Mouse (Mus musculus) MEL (cell line): ENCODE results near the gene Taf1c. TPM values are rescaled to one million over a fixed set of nuclear protein-coding genes. Genes with fewer than 3 reads are reported as not detected.

Source experiments
- DNase-seq: peaks from one replicate; pipeline ENCODE4 v3.0.0; 2011; ENCODE audit warnings: low read depth, low spot score
- H3K27ac ChIP-seq: 2 replicates; pipeline ENCODE4 v1.5.1; 2012; ENCODE audit warnings: low read depth, mild to moderate bottlenecking, control low read depth, low read length, moderate library complexity; ENCODE audit not compliant: control insufficient read depth
- H3K27me3 ChIP-seq, 2 experiments: fragments of 150-350 bp in 1 of 2; sonication (generic) in 1 of 2; 2 replicates each; pipeline ENCODE4 v1.6.1; 2012; ENCODE audit warnings: low read length in 2 of 2, mild to moderate bottlenecking in 2 of 2, improper control_type of control experiment in 1 of 2, moderate library complexity in 1 of 2; ENCODE audit not compliant: insufficient read depth in 2 of 2, control insufficient read depth in 1 of 2
- H3K36me3 ChIP-seq, 2 experiments: 2 replicates each; pipeline ENCODE4 v1.6.1; 2012 to 2014; ENCODE audit warnings: low read length in 2 of 2, improper control_type of control experiment in 1 of 2, inconsistent platforms in 1 of 2, mild to moderate bottlenecking in 1 of 2; ENCODE audit not compliant: insufficient read depth in 2 of 2, control insufficient read depth in 1 of 2
- H3K4me1 ChIP-seq, 2 experiments: fragments of 150-350 bp in 1 of 2; sonication (generic) in 1 of 2; 2 replicates each; pipeline ENCODE4 v1.6.1; 2012; ENCODE audit warnings: low read length in 2 of 2, improper control_type of control experiment in 1 of 2, mild to moderate bottlenecking in 1 of 2; ENCODE audit not compliant: insufficient read depth in 2 of 2, control insufficient read depth in 1 of 2
- H3K4me3 ChIP-seq, 2 experiments: fragments of 150-350 bp in 1 of 2; sonication (generic) in 1 of 2; 2 replicates each; pipeline ENCODE4 v1.5.1; 2012; ENCODE audit warnings: low read depth in 2 of 2, low read length in 2 of 2, mild to moderate bottlenecking in 2 of 2, moderate library complexity in 2 of 2, control low read depth in 1 of 2, improper control_type of control experiment in 1 of 2; ENCODE audit not compliant: control insufficient read depth in 1 of 2, insufficient read depth in 1 of 2
- H3K79me2 ChIP-seq: 2 replicates; pipeline ENCODE4 v1.6.1; 2012; ENCODE audit warnings: mild to moderate bottlenecking, low read length, moderate library complexity; ENCODE audit not compliant: control insufficient read depth, poor library complexity, insufficient read depth
- H3K9ac ChIP-seq: 2 replicates; pipeline ENCODE4 v1.6.1; 2012; ENCODE audit warnings: low read depth, mild to moderate bottlenecking, control low read depth, low read length, moderate library complexity; ENCODE audit not compliant: control insufficient read depth, poor library complexity, severe bottlenecking
- H3K9me3 ChIP-seq: fragments of 150-350 bp; sonication (generic); replicated peaks from 2 replicates; pipeline ENCODE4 v1.6.1; 2012; ENCODE audit warnings: mild to moderate bottlenecking, low read length, improper control_type of control experiment, moderate library complexity; ENCODE audit not compliant: insufficient read depth
- BHLHE40 ChIP-seq: IDR thresholded peaks from 2 replicates; pipeline ENCODE4 v1.6.1; 2012; ENCODE audit warnings: low read depth, mild to moderate bottlenecking, inconsistent platforms, low read length, improper control_type of control experiment, borderline replicate concordance
- CHD2 ChIP-seq: IDR thresholded peaks from 2 replicates; pipeline ENCODE4 v1.6.1; 2011; ENCODE audit warnings: low read length, improper control_type of control experiment
- CTCF ChIP-seq, 3 experiments: IDR thresholded peaks in 2 of 3; conservative IDR thresholded peaks in 1 of 3; 2 replicates each; pipeline ENCODE4 v1.5.1; 2011 to 2012; ENCODE audit warnings: low read length in 3 of 3, low read depth in 2 of 3, mild to moderate bottlenecking in 2 of 3, improper control_type of control experiment in 1 of 3, inconsistent platforms in 1 of 3, mixed read lengths in 1 of 3, moderate library complexity in 1 of 3; ENCODE audit not compliant: control insufficient read depth in 1 of 3, insufficient read depth in 1 of 3, poor library complexity in 1 of 3, severe bottlenecking in 1 of 3
- ELF1 ChIP-seq: IDR thresholded peaks from 2 replicates; pipeline ENCODE4 v1.6.1; 2014; ENCODE audit warnings: low read depth, mild to moderate bottlenecking, inconsistent platforms, low read length, improper control_type of control experiment, moderate library complexity
- EP300 ChIP-seq, 2 experiments: IDR thresholded peaks; 2 replicates each; pipeline ENCODE4 v1.6.1; 2011; ENCODE audit warnings: improper control_type of control experiment in 2 of 2, low read length in 2 of 2, low read depth in 1 of 2, mild to moderate bottlenecking in 1 of 2
- ETS1 ChIP-seq: IDR thresholded peaks from 2 replicates; pipeline ENCODE4 v1.6.1; 2012; ENCODE audit warnings: low read depth, mild to moderate bottlenecking, inconsistent platforms, low read length, improper control_type of control experiment, moderate library complexity
- GABPA ChIP-seq: IDR thresholded peaks from 2 replicates; pipeline ENCODE4 v1.6.1; 2012; ENCODE audit warnings: low read depth, mild to moderate bottlenecking, inconsistent platforms, low read length, improper control_type of control experiment, moderate library complexity
- GATA1 ChIP-seq: IDR thresholded peaks from 2 replicates; pipeline ENCODE4 v1.6.1; 2011; ENCODE audit warnings: low read depth, low read length, improper control_type of control experiment
- KAT2A ChIP-seq: conservative IDR thresholded peaks from 2 replicates; pipeline ENCODE4 v1.6.1; 2012; ENCODE audit warnings: low read depth, low read length, improper control_type of control experiment, inconsistent platforms
- MAZ ChIP-seq: IDR thresholded peaks from 2 replicates; pipeline ENCODE4 v1.6.1; 2012; ENCODE audit warnings: low read depth, mild to moderate bottlenecking, inconsistent platforms, low read length, improper control_type of control experiment
- MEF2A ChIP-seq: IDR thresholded peaks from 2 replicates; pipeline ENCODE4 v1.6.1; 2014; ENCODE audit warnings: low read depth, mild to moderate bottlenecking, inconsistent platforms, low read length, improper control_type of control experiment; ENCODE audit not compliant: poor library complexity, insufficient replicate concordance, severe bottlenecking; ENCODE audit errors: extremely low read depth
- MYC ChIP-seq: IDR thresholded peaks from 2 replicates; pipeline ENCODE4 v1.6.1; 2011; ENCODE audit warnings: low read depth, mild to moderate bottlenecking, low read length, improper control_type of control experiment, moderate library complexity
- NRF1 ChIP-seq: IDR thresholded peaks from 2 replicates; pipeline ENCODE4 v1.6.1; 2014; ENCODE audit warnings: low read depth, mild to moderate bottlenecking, inconsistent platforms, low read length, improper control_type of control experiment, moderate library complexity; ENCODE audit not compliant: poor library complexity, insufficient read depth, severe bottlenecking
- POLR2A ChIP-seq, 2 experiments: IDR thresholded peaks; 2 replicates each; pipeline ENCODE4 v1.6.1; 2011 to 2012; ENCODE audit warnings: low read length in 2 of 2, mild to moderate bottlenecking in 2 of 2, control low read depth in 1 of 2, improper control_type of control experiment in 1 of 2, low read depth in 1 of 2, moderate library complexity in 1 of 2; ENCODE audit not compliant: control insufficient read depth in 1 of 2, insufficient read depth in 1 of 2, poor library complexity in 1 of 2
- POLR2AphosphoS5 ChIP-seq: IDR thresholded peaks from 2 replicates; pipeline ENCODE4 v1.6.1; 2012; ENCODE audit warnings: low read depth, borderline replicate concordance, mild to moderate bottlenecking, inconsistent platforms, low read length, moderate library complexity, mixed read lengths
- RCOR1 ChIP-seq: IDR thresholded peaks from 2 replicates; pipeline ENCODE4 v1.6.1; 2012; ENCODE audit warnings: low read depth, mild to moderate bottlenecking, inconsistent platforms, low read length, improper control_type of control experiment
- SIN3A ChIP-seq: IDR thresholded peaks from 2 replicates; pipeline ENCODE4 v1.6.1; 2012; ENCODE audit warnings: low read length, improper control_type of control experiment, inconsistent platforms
- SMC3 ChIP-seq: IDR thresholded peaks from 2 replicates; pipeline ENCODE4 v1.6.1; 2011; ENCODE audit warnings: low read depth, low read length, improper control_type of control experiment
- TAL1 ChIP-seq: IDR thresholded peaks from 2 replicates; pipeline ENCODE4 v1.6.1; 2012; ENCODE audit warnings: mild to moderate bottlenecking, inconsistent platforms, low read length, moderate library complexity, mixed read lengths
- TBP ChIP-seq: IDR thresholded peaks from 2 replicates; pipeline ENCODE4 v1.8.0; 2011; ENCODE audit warnings: low read depth, low read length, improper control_type of control experiment
- USF1 ChIP-seq: IDR thresholded peaks from 2 replicates; pipeline ENCODE4 v1.6.1; 2014; ENCODE audit warnings: low read depth, mild to moderate bottlenecking, inconsistent platforms, low read length, improper control_type of control experiment, moderate library complexity
- USF2 ChIP-seq, 2 experiments: IDR thresholded peaks; 2 replicates each; pipeline ENCODE4 v1.6.1; 2011 to 2012; ENCODE audit warnings: improper control_type of control experiment in 2 of 2, low read length in 2 of 2, borderline replicate concordance in 1 of 2, inconsistent platforms in 1 of 2, low read depth in 1 of 2, mild to moderate bottlenecking in 1 of 2; ENCODE audit not compliant: insufficient read depth in 1 of 2
- ZMIZ1 ChIP-seq: IDR thresholded peaks from 2 replicates; pipeline ENCODE4 v1.6.1; 2012; ENCODE audit warnings: low read depth, mild to moderate bottlenecking, inconsistent platforms, low read length, improper control_type of control experiment, moderate library complexity
- ZNF384 ChIP-seq: IDR thresholded peaks from 2 replicates; pipeline ENCODE4 v1.6.1; 2012; ENCODE audit warnings: low read depth, mild to moderate bottlenecking, inconsistent platforms, low read length, improper control_type of control experiment
- polyA plus RNA-seq, 2 experiments: library from polyadenylated mRNA; stranded (reverse) in 1 of 2; unstranded in 1 of 2; fragments of >175 nt in 1 of 2; fragments of >200 nt in 1 of 2; gene quantifications; 2 replicates each; pipeline versions ENCODE4 v1.2.1 to v1.2.4; 2012; ENCODE audit warnings: low replicate concordance in 2 of 2, low read depth in 1 of 2; ENCODE audit not compliant: insufficient read length in 2 of 2, insufficient read depth in 1 of 2, missing spikeins in 1 of 2
- total RNA-seq: library from RNA; depleted of rRNA; stranded (reverse); fragments of 300-350 nt; gene quantifications from 2 replicates; pipeline ENCODE4 v1.2.3, GENCODE M21; 2012

Gene Taf1c
- total and polyA plus RNA-seq, 3 experiments: 28.8 to 32.0 TPM; not detected in 1

- no peak overlapping the region for H3K9ac ChIP-seq
- no peaks in the 10 kb centered on the region for H3K9me3 ChIP-seq
- H3K36me3 ChIP-seq: no peaks in the 10 kb centered on the region
- no peak overlapping the region for H3K4me3 ChIP-seq
- H3K27me3 ChIP-seq: peaks cover 0 to 2% of the 10 kb centered on the region in 2 experiments; a peak in 1 of 4 replicates
- DNase-seq: no peak
- no peaks in the 10 kb centered on the region for H3K79me2 ChIP-seq
- TF ChIP-seq POLR2A (IDR thresholded peaks at IDR 0.05; ENCODE audit: control insufficient read depth in 1 of 2, insufficient read depth in 1 of 2, low read depth in 1 of 2, low read length in 2 of 2, poor library complexity in 1 of 2) (no peak), ELF1 (no peak), SIN3A (no peak), MAZ (no peak), TAL1 (no peak), MYC (no peak), BHLHE40 (no peak)
- no peaks in the 10 kb centered on the region; a peak in 1 of 4 replicates for H3K4me1 ChIP-seq
- H3K27ac ChIP-seq: no peak overlapping the region
Observed at GRCm38 (mm10) chr8:119627613-119628359, 22.8 kb upstream of the Taf1c start.

GRCm38 (mm10) chr8:119627199-119627598 is 22.2 kb upstream of the Taf1c start:
- Histone ChIP-seq H3K36me3 (no peaks in the 10 kb centered on the region), H3K27me3 (peaks cover 0 to 3% of the 10 kb centered on the region in 2 experiments; a peak in 1 of 4 replicates), H3K9ac (no peak overlapping the region), H3K27ac (no peak overlapping the region), H3K4me1 (no peaks in the 10 kb centered on the region; a peak in 1 of 4 replicates), H3K79me2 (no peaks in the 10 kb centered on the region), H3K9me3 (no peaks in the 10 kb centered on the region), H3K4me3 (no peak overlapping the region)
- 0 out of 4 replicates have a peak, but pooled peaks of 1 of the 2 experiments have one; percentile 30 for TF ChIP-seq EP300 (IDR thresholded peaks at IDR 0.05; ENCODE audit: low read depth in 1 of 2, low read length in 2 of 2)
- TF ChIP-seq GATA1: peak; percentile 59
- no peak for TF ChIP-seq NRF1
- no peak for TF ChIP-seq GABPA
- TF ChIP-seq ZMIZ1: no peak
- DNase-seq: peak; percentile 28

GRCm38 (mm10) chr8:119625788-119626187 is 20.8 kb upstream of the Taf1c start:
- Histone ChIP-seq H3K27me3 (peaks cover 0 to 3% of the 10 kb centered on the region in 2 experiments; a peak in 1 of 4 replicates), H3K79me2 (no peaks in the 10 kb centered on the region), H3K4me1 (no peaks in the 10 kb centered on the region; a peak in 1 of 4 replicates), H3K36me3 (no peaks in the 10 kb centered on the region), H3K9me3 (no peaks in the 10 kb centered on the region), H3K27ac (no peak overlapping the region), H3K4me3 (no peak overlapping the region), H3K9ac (no peak overlapping the region)
- TF ChIP-seq CHD2 (no peak), SMC3 (no peak), NRF1 (no peak), USF2 (IDR thresholded peaks at IDR 0.05; ENCODE audit: borderline replicate concordance in 1 of 2, insufficient read depth in 1 of 2, low read depth in 1 of 2, low read length in 2 of 2) (no peak), ZMIZ1 (no peak), RCOR1 (no peak), ETS1 (no peak), TBP (no peak), MEF2A (no peak), POLR2AphosphoS5 (no peak), ZNF384 (no peak), CTCF (IDR thresholded peaks at IDR 0.05 in 2 of 3, conservative IDR thresholded peaks at IDR 0.05 in 1 of 3; ENCODE audit: control insufficient read depth in 1 of 3, insufficient read depth in 1 of 3, low read depth in 2 of 3, low read length in 3 of 3, poor library complexity in 1 of 3, severe bottlenecking in 1 of 3) (no peak), USF1 (no peak), KAT2A (no peak)
- DNase-seq: no peak
